Mouse (Mus musculus): Measurements from ENCODE around the gene 5430419D17Rik. TPM values are rescaled to one million over a fixed set of nuclear protein-coding genes. Genes with fewer than 3 reads are reported as not detected.
A peak's percentile ranks its signal among the peaks of the same experiment; 100 is the strongest.

Gene 5430419D17Rik
- polyA plus RNA-seq (2012; rRNA removed) = 0.01 TPM in 2 replicates

DNA sequence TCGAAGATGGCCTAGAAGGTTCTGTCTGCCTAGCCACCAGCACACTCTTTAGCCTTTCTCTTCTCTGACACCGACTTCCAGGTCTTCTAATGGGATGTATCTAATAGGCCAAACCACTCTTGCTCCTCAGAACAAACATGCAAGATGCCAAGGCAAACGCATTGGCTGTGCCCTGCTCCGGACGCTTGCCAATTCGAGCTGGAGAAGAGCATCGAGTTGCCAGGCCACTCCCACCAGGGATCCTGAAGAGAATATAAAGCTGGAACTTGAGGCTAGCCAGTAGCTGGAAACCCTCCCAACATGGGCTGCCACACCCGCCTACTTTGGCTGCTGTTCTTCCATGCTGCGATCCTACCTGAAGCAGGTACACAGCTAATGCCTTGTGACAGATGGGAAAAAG, at the start of gene 5430419D17Rik:
TSS of gene 5430419D17Rik (plus strand) at position 282 of the 400 bp plus-strand sequence.
- DNase-seq (ENCODE audit: low read depth) = no peak
- TF ChIP-seq POLR2A (IDR thresholded peaks at IDR 0.05; ENCODE audit: borderline replicate concordance, extremely low read depth, insufficient read depth, insufficient read length, poor library complexity, severe bottlenecking) (no peak), CTCF (IDR thresholded peaks at IDR 0.05; ENCODE audit: borderline replicate concordance, extremely low read depth, insufficient read depth, insufficient read length) (no peak)

- no peak for DNase-seq (ENCODE audit: low read depth)
- no peak for TF ChIP-seq POLR2A (IDR thresholded peaks at IDR 0.05; ENCODE audit: borderline replicate concordance, extremely low read depth, insufficient read depth, insufficient read length, poor library complexity, severe bottlenecking)
- TF ChIP-seq CTCF (IDR thresholded peaks at IDR 0.05; ENCODE audit: borderline replicate concordance, extremely low read depth, insufficient read depth, insufficient read length) = no peak
These were observed 44.2 kb upstream of the 5430419D17Rik start for GRCm38 (mm10) chr7:131130021-131130420.

DNA sequence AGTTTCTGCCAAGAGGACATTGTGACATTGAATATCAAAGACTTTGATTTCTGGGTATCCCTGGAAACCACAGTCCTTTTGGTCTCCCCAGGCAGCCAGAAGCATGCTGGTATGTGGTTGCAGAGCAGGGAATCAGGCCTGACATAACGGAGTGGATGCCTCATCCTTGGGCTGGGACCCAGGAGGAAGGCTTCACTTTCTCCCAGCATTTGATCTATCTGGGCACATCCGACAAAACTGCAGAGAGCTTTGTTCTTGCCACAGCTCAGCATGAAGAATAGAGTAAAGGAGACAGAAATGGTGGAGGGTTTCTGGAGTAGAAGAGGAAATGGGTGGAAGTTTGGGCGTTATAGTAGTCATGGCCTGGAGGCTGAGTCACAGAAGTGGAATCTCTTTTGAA, 41.0 kb upstream of the 5430419D17Rik start:
- peak; percentile 4 for DNase-seq (ENCODE audit: low read depth)
- no peak for TF ChIP-seq POLR2A (IDR thresholded peaks at IDR 0.05; ENCODE audit: borderline replicate concordance, extremely low read depth, insufficient read depth, insufficient read length, poor library complexity, severe bottlenecking)

DNA sequence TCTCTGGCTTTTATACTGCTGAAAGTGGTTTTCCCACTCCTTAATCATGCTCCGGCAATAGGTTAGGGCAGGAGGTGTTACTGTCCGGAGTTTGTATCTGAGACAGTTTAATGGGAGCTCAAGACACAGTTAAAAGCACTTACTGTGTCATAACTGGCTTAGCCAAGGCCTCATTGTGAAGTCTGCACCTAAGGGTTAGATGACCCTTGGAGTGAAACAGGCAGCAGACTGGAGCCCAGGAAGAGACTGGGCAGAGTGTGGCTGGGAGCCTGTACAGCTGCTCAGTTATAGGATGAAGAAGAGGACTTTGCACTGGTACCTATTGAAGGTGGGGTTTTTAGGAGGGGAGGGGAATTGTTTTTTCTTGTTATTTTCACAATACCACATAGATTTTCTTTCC, 28.0 kb upstream of the 5430419D17Rik start, which contains the start of gene 4933402N03Rik:
TSS of gene 4933402N03Rik (minus strand) at position 101 of the 400 bp plus-strand sequence.
- TF ChIP-seq CTCF (IDR thresholded peaks at IDR 0.05; ENCODE audit: borderline replicate concordance, extremely low read depth, insufficient read depth, insufficient read length) (no peak), POLR2A (IDR thresholded peaks at IDR 0.05; ENCODE audit: borderline replicate concordance, extremely low read depth, insufficient read depth, insufficient read length, poor library complexity, severe bottlenecking) (no peak)
- DNase-seq (ENCODE audit: low read depth) = no peak

GRCm38 (mm10) chr7:131150179-131150578, 24.0 kb upstream of the 5430419D17Rik start:
- no peak for TF ChIP-seq CTCF (IDR thresholded peaks at IDR 0.05; ENCODE audit: borderline replicate concordance, extremely low read depth, insufficient read depth, insufficient read length)
- TF ChIP-seq POLR2A (IDR thresholded peaks at IDR 0.05; ENCODE audit: borderline replicate concordance, extremely low read depth, insufficient read depth, insufficient read length, poor library complexity, severe bottlenecking) = no peak
- no peak for DNase-seq (ENCODE audit: low read depth)

DNA sequence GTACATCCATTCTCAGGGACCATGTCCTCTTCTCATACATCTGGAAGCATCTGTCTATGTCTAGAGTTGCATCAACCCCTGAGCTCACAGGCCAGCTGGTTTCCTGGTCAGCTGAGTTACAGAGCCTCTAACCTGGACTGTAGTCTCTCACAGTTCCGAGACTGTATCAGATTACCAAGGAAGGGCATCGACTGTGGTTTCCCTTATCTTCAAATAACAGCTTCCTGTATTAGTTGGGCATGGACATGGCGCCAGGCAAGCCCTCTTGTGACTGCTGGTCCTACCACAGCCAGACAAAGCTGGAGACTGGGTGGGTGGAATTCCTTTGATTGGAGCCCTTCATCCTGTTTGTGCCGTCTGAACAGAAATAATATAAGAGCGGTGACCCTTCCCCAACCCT, 21.2 kb upstream of the 5430419D17Rik start:
- TF ChIP-seq POLR2A (IDR thresholded peaks at IDR 0.05; ENCODE audit: borderline replicate concordance, extremely low read depth, insufficient read depth, insufficient read length, poor library complexity, severe bottlenecking) (no peak), CTCF (IDR thresholded peaks at IDR 0.05; ENCODE audit: borderline replicate concordance, extremely low read depth, insufficient read depth, insufficient read length) (no peak)
- DNase-seq (ENCODE audit: low read depth) = no peak

DNA sequence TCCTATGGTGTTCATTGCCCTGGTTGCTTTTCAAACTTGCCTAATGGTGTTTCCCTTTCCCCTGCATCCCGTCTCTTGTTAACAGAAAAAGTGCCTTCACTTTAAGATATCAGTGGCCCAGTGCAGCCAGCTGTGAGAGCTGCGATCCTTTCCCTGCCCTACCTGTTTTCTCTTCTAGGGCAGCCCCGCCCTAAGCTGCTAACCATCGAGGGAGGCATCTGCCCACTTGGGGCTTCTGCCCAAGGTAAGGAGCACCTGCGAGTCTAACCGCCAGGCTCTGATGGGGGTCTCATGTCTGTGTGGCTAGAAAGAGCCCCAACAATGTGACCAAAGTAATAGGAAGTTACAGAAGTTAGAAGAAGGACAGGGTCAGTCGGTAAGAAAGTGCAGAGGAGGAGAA, 12.0 kb upstream of the 5430419D17Rik start:
- DNase-seq (ENCODE audit: low read depth) = no peak
- no peak for TF ChIP-seq POLR2A (IDR thresholded peaks at IDR 0.05; ENCODE audit: borderline replicate concordance, extremely low read depth, insufficient read depth, insufficient read length, poor library complexity, severe bottlenecking)
- TF ChIP-seq CTCF (IDR thresholded peaks at IDR 0.05; ENCODE audit: borderline replicate concordance, extremely low read depth, insufficient read depth, insufficient read length) = no peak

- no peak for TF ChIP-seq POLR2A (IDR thresholded peaks at IDR 0.05; ENCODE audit: borderline replicate concordance, extremely low read depth, insufficient read depth, insufficient read length, poor library complexity, severe bottlenecking)
- TF ChIP-seq CTCF (IDR thresholded peaks at IDR 0.05; ENCODE audit: borderline replicate concordance, extremely low read depth, insufficient read depth, insufficient read length) = no peak
- no peak for DNase-seq (ENCODE audit: low read depth)
These were observed 6.4 kb upstream of the 5430419D17Rik start for GRCm38 (mm10) chr7:131167771-131168170.

DNA sequence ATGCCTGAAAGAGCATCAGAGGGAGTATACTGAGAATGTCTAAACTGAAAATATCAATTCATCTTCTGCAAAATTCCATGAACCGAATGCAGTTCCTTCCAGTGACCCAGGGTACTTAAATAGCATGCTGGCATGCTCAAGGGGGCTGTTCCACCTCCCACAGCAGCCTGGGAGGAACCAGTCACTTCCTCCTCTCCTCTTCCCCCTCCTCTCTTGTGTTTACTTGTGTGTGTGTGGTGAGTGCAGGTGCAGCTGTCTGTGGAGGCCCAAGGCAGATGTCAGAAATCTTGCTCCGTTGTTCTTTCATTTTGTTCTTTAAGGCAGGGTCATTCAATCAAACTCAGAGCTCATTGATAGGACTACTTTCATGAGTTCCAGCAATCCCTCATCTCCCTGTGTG, 5.1 kb upstream of the 5430419D17Rik start:
- no peak for DNase-seq (ENCODE audit: low read depth)
- TF ChIP-seq CTCF (IDR thresholded peaks at IDR 0.05; ENCODE audit: borderline replicate concordance, extremely low read depth, insufficient read depth, insufficient read length) (no peak), POLR2A (IDR thresholded peaks at IDR 0.05; ENCODE audit: borderline replicate concordance, extremely low read depth, insufficient read depth, insufficient read length, poor library complexity, severe bottlenecking) (no peak)

- peak; percentile 23 for DNase-seq (ENCODE audit: low read depth)
These were observed 8.5 kb downstream of the 5430419D17Rik start for GRCm38 (mm10) chr7:131182685-131183084.

DNA sequence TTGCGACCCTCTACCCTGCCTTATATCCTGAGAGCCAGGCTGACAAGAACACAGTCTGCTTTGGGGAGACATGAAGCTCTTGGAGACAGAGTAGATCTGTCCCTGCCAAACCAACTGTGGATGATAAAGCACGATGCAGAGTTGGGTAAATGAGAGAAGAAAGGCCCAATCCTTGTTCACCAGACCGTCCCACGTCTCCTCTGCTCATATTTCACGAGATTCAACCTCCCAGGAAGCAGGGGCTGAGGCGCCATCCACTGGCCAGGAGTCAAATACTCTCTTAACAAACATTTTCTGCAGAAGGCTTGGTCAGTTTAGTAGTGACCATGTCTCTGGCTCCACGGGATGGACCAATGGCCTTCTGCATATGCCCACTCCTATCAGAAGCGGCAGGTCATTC, 10.1 kb downstream of the 5430419D17Rik start:
- TF ChIP-seq POLR2A (IDR thresholded peaks at IDR 0.05; ENCODE audit: borderline replicate concordance, extremely low read depth, insufficient read depth, insufficient read length, poor library complexity, severe bottlenecking) = no peak
- no peak for TF ChIP-seq CTCF (IDR thresholded peaks at IDR 0.05; ENCODE audit: borderline replicate concordance, extremely low read depth, insufficient read depth, insufficient read length)
- DNase-seq (ENCODE audit: low read depth) = no peak

More at GRCm38 (mm10) chr7:131182685-131183084, 8.5 kb downstream of the 5430419D17Rik start:
- TF ChIP-seq POLR2A (IDR thresholded peaks at IDR 0.05; ENCODE audit: borderline replicate concordance, extremely low read depth, insufficient read depth, insufficient read length, poor library complexity, severe bottlenecking) = no peak
- peak; percentile 64 for TF ChIP-seq CTCF (IDR thresholded peaks at IDR 0.05; ENCODE audit: borderline replicate concordance, extremely low read depth, insufficient read depth, insufficient read length)

DNA sequence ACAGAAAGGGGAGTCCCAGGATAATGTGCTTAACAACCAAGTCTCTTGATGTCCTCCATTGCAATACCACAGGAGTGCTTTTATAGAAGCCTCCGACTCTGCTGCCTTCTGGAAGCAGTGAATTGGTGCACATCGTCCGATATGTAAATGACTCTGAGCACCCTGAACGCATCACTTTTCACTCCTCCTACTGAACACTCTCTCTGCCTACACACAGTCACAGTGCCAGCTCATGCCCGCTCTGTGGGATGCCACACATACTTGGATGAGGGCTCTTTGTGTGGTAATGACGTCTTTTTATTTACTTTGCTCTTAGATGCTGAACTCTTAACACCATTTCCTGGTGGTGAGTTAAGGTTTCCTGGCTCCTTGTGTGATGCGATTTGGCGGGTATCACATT, 12.8 kb downstream of the 5430419D17Rik start:
- no peak for DNase-seq (ENCODE audit: low read depth)
- TF ChIP-seq POLR2A (IDR thresholded peaks at IDR 0.05; ENCODE audit: borderline replicate concordance, extremely low read depth, insufficient read depth, insufficient read length, poor library complexity, severe bottlenecking) (no peak), CTCF (IDR thresholded peaks at IDR 0.05; ENCODE audit: borderline replicate concordance, extremely low read depth, insufficient read depth, insufficient read length) (no peak)

Data from brain, embryonic 14.5 days (tissue).